Mouse (Mus musculus) midbrain, embryonic 15.5 days (tissue): Measurements from ENCODE around the gene Krt20. TPM values are rescaled to one million over a fixed set of nuclear protein-coding genes. Genes with fewer than 3 reads are reported as not detected.

Experiments
- ATAC-seq: fragments of 200-750 bp; cut with Nextera tagmentation; replicated peaks from 2 replicates; pipeline ENCODE4 v1.8.0; 2017; ENCODE audit warnings: moderate TSS enrichment
- H3K27ac ChIP-seq: fragments of 300-500 bp; sonication (generic); 2 replicates; pipeline ENCODE4 v1.5.1; 2015; ENCODE audit warnings: mild to moderate bottlenecking, inconsistent platforms
- H3K27me3 ChIP-seq: fragments of 300-500 bp; sonication (generic); replicated peaks from 2 replicates; pipeline ENCODE4 v1.6.1; 2015; ENCODE audit warnings: inconsistent platforms
- H3K36me3 ChIP-seq: fragments of 300-500 bp; sonication (generic); replicated peaks from 2 replicates; pipeline ENCODE4 v1.6.1; 2015; ENCODE audit warnings: inconsistent platforms
- H3K4me1 ChIP-seq: fragments of 300-500 bp; sonication (generic); 2 replicates; pipeline ENCODE4 v1.6.1; 2015; ENCODE audit warnings: inconsistent platforms
- H3K4me2 ChIP-seq: fragments of 300-500 bp; sonication (generic); 2 replicates; pipeline ENCODE4 v1.6.1; 2015; ENCODE audit warnings: inconsistent platforms, mild to moderate bottlenecking, moderate library complexity
- H3K4me3 ChIP-seq: fragments of 300-500 bp; sonication (generic); 2 replicates; pipeline ENCODE4 v1.5.1; 2015; ENCODE audit warnings: mild to moderate bottlenecking, inconsistent platforms
- H3K9ac ChIP-seq: fragments of 300-500 bp; sonication (generic); 2 replicates; pipeline ENCODE4 v1.6.1; 2015; ENCODE audit warnings: mild to moderate bottlenecking, inconsistent platforms
- H3K9me3 ChIP-seq: fragments of 300-500 bp; sonication (generic); 2 replicates; pipeline ENCODE4 v1.6.1; 2016; ENCODE audit warnings: inconsistent platforms
- WGBS: fragments of 180-500 bp; shearing (Covaris S2); methylation state at CpG from one replicate; pipeline ENCODE4 v1.1.7; 2015; ENCODE audit warnings: mixed read lengths; 5-methylcytosine and 5-hydroxymethylcytosine counted together
- polyA plus RNA-seq: library from polyadenylated mRNA; unstranded; fragments of >200 nt; fragmentation: Nextera tagmentation; extraction: Ambion mirVana; gene quantifications from 2 replicates; pipeline ENCODE4 v1.2.1, GENCODE M21; 2015

Gene Krt20
- polyA plus RNA-seq, result 0.19 and 0.20 TPM in 2 replicates

- H3K9me3 ChIP-seq, result no peaks in the 10 kb centered on the region
- no peak within 1 kb of the TSS for H3K27ac ChIP-seq
- H3K4me1 ChIP-seq, result no peaks in the 10 kb centered on the region
- H3K9ac ChIP-seq, result no peak within 1 kb of the TSS
- H3K4me3 ChIP-seq, result no peak within 1 kb of the TSS
- no peak for ATAC-seq
- no peaks in the 10 kb centered on the region for H3K27me3 ChIP-seq
- 68% methylated on average over 10 of the region's 10 CpGs for WGBS
- no peak within 1 kb of the TSS for H3K4me2 ChIP-seq
- no peaks in the 10 kb centered on the region for H3K36me3 ChIP-seq
These were observed at the start of gene Krt20 for GRCm38 (mm10) chr11:99437972-99438371. TSS of gene Krt20 (minus strand) at chr11:99438150.

- no peak overlapping the region for H3K4me3 ChIP-seq
- no peak overlapping the region for H3K27ac ChIP-seq
- H3K9ac ChIP-seq, result no peak overlapping the region
- 87% methylated on average over 3 of the region's 3 CpGs for WGBS
- H3K36me3 ChIP-seq, result no peaks in the 10 kb centered on the region
- no peaks in the 10 kb centered on the region for H3K27me3 ChIP-seq
- no peaks in the 10 kb centered on the region for H3K9me3 ChIP-seq
- H3K4me1 ChIP-seq, result no peaks in the 10 kb centered on the region
- no peak for ATAC-seq
- no peak overlapping the region for H3K4me2 ChIP-seq
These were observed 37.0 kb upstream of the Krt20 start for GRCm38 (mm10) chr11:99474981-99475380.

- Histone ChIP-seq H3K27ac (no peak overlapping the region), H3K9ac (no peak overlapping the region), H3K9me3 (no peaks in the 10 kb centered on the region), H3K27me3 (no peaks in the 10 kb centered on the region), H3K4me3 (no peak overlapping the region), H3K4me2 (no peak overlapping the region), H3K36me3 (no peaks in the 10 kb centered on the region), H3K4me1 (no peaks in the 10 kb centered on the region)
- 70% methylated on average over 6 of the region's 6 CpGs for WGBS
- ATAC-seq, result no peak
These were observed 35.5 kb upstream of the Krt20 start for GRCm38 (mm10) chr11:99473433-99473832.

- Histone ChIP-seq H3K9me3 (no peaks in the 10 kb centered on the region), H3K27me3 (no peaks in the 10 kb centered on the region), H3K4me1 (no peaks in the 10 kb centered on the region), H3K4me3 (no peak overlapping the region), H3K36me3 (no peaks in the 10 kb centered on the region), H3K9ac (no peak overlapping the region), H3K4me2 (no peak overlapping the region), H3K27ac (no peak overlapping the region)
- WGBS, result 85% methylated on average over 4 of the region's 4 CpGs
- ATAC-seq, result no peak
These were observed 34.5 kb upstream of the Krt20 start for GRCm38 (mm10) chr11:99472405-99472804.

GRCm38 (mm10) chr11:99471946-99472345, 34.0 kb upstream of the Krt20 start:
- Histone ChIP-seq H3K9ac (no peak overlapping the region), H3K4me3 (no peak overlapping the region), H3K4me1 (no peaks in the 10 kb centered on the region), H3K27me3 (no peaks in the 10 kb centered on the region), H3K9me3 (no peaks in the 10 kb centered on the region), H3K36me3 (no peaks in the 10 kb centered on the region), H3K27ac (no peak overlapping the region), H3K4me2 (no peak overlapping the region)
- WGBS, result 95% methylated on average over 6 of the region's 6 CpGs
- ATAC-seq, result no peak

GRCm38 (mm10) chr11:99469228-99469627, 31.3 kb upstream of the Krt20 start:
- Histone ChIP-seq H3K4me2 (no peak overlapping the region), H3K36me3 (no peaks in the 10 kb centered on the region), H3K4me1 (0 out of 2 replicates have a peak, but pooled peaks cover 5% of the 10 kb centered on the region), H3K9ac (no peak overlapping the region), H3K27ac (no peak overlapping the region), H3K27me3 (no peaks in the 10 kb centered on the region), H3K4me3 (no peak overlapping the region), H3K9me3 (no peaks in the 10 kb centered on the region)
- ATAC-seq, result no peak
- 85% methylated on average over 4 of the region's 4 CpGs for WGBS

- Histone ChIP-seq H3K4me2 (no peak overlapping the region), H3K36me3 (no peaks in the 10 kb centered on the region), H3K4me3 (no peak overlapping the region), H3K9ac (no peak overlapping the region), H3K27ac (no peak overlapping the region), H3K27me3 (peaks cover 5% of the 10 kb centered on the region; the same call in 1 of the 2 replicates), H3K4me1 (0 out of 2 replicates have a peak, but pooled peaks cover 5% of the 10 kb centered on the region), H3K9me3 (no peaks in the 10 kb centered on the region)
- 91% methylated on average over 11 of the region's 11 CpGs for WGBS
- ATAC-seq, result no peak
These were observed 30.6 kb upstream of the Krt20 start for GRCm38 (mm10) chr11:99468566-99468965.

- WGBS, result 47% methylated on average over 7 of the region's 7 CpGs
- Histone ChIP-seq H3K4me3 (no peak overlapping the region), H3K4me2 (no peak overlapping the region), H3K4me1 (0 out of 2 replicates have a peak, but pooled peaks cover 5% of the 10 kb centered on the region), H3K36me3 (no peaks in the 10 kb centered on the region), H3K9me3 (no peaks in the 10 kb centered on the region), H3K9ac (no peak overlapping the region), H3K27me3 (peaks cover 5% of the 10 kb centered on the region; the same call in 1 of the 2 replicates), H3K27ac (no peak overlapping the region)
- no peak for ATAC-seq
These were observed 28.4 kb upstream of the Krt20 start for GRCm38 (mm10) chr11:99466316-99466715.

GRCm38 (mm10) chr11:99464836-99465235, 26.9 kb upstream of the Krt20 start:
- no peak for ATAC-seq
- no peaks in the 10 kb centered on the region for H3K36me3 ChIP-seq
- WGBS, result 7% methylated on average over 5 of the region's 5 CpGs

GRCm38 (mm10) chr11:99463155-99463554, 25.2 kb upstream of the Krt20 start:
- H3K9me3 ChIP-seq, result no peaks in the 10 kb centered on the region
- no peak overlapping the region for H3K9ac ChIP-seq
- H3K36me3 ChIP-seq, result no peaks in the 10 kb centered on the region
- no peak for ATAC-seq
- no peak overlapping the region for H3K4me2 ChIP-seq
- no peak overlapping the region for H3K27ac ChIP-seq
- H3K27me3 ChIP-seq, result peaks cover 5% of the 10 kb centered on the region; the same call in 1 of the 2 replicates
- H3K4me3 ChIP-seq, result no peak overlapping the region
- 11% methylated on average over 8 of the region's 8 CpGs for WGBS
- 0 out of 2 replicates have a peak, but pooled peaks cover 5% of the 10 kb centered on the region for H3K4me1 ChIP-seq

More at GRCm38 (mm10) chr11:99464836-99465235, 26.9 kb upstream of the Krt20 start:
- Histone ChIP-seq H3K4me1 (0 out of 2 replicates have a peak, but pooled peaks cover 5% of the 10 kb centered on the region), H3K9ac (no peak overlapping the region), H3K9me3 (no peaks in the 10 kb centered on the region), H3K4me3 (no peak overlapping the region), H3K27ac (no peak overlapping the region), H3K27me3 (peaks cover 5% of the 10 kb centered on the region; the same call in 1 of the 2 replicates), H3K4me2 (no peak overlapping the region)

GRCm38 (mm10) chr11:99461736-99462135, 23.8 kb upstream of the Krt20 start:
- ATAC-seq, result no peak
- Histone ChIP-seq H3K4me1 (0 out of 2 replicates have a peak, but pooled peaks cover 5% of the 10 kb centered on the region), H3K27me3 (peaks cover 5% of the 10 kb centered on the region; the same call in 1 of the 2 replicates), H3K27ac (no peak overlapping the region), H3K9me3 (no peaks in the 10 kb centered on the region), H3K4me2 (no peak overlapping the region), H3K36me3 (no peaks in the 10 kb centered on the region), H3K4me3 (no peak overlapping the region), H3K9ac (no peak overlapping the region)
- WGBS, result 66% methylated on average over 7 of the region's 7 CpGs

- Histone ChIP-seq H3K36me3 (no peaks in the 10 kb centered on the region), H3K9me3 (no peaks in the 10 kb centered on the region), H3K4me2 (no peak overlapping the region), H3K4me1 (no peaks in the 10 kb centered on the region), H3K9ac (no peak overlapping the region), H3K4me3 (no peak overlapping the region), H3K27me3 (peaks cover 4% of the 10 kb centered on the region; the same call in 1 of the 2 replicates), H3K27ac (no peak overlapping the region)
- WGBS, result 73% methylated on average over 7 of the region's 7 CpGs
- no peak for ATAC-seq
These were observed 20.9 kb upstream of the Krt20 start for GRCm38 (mm10) chr11:99458887-99459286.

- no peaks in the 10 kb centered on the region for H3K4me1 ChIP-seq
- H3K9ac ChIP-seq, result no peak overlapping the region
- H3K9me3 ChIP-seq, result no peaks in the 10 kb centered on the region
- H3K36me3 ChIP-seq, result no peaks in the 10 kb centered on the region
- 72% methylated on average over 10 of the region's 10 CpGs for WGBS
- no peak overlapping the region for H3K4me3 ChIP-seq
- H3K27me3 ChIP-seq, result no peaks in the 10 kb centered on the region
- ATAC-seq, result no peak
- no peak overlapping the region for H3K27ac ChIP-seq
- no peak overlapping the region for H3K4me2 ChIP-seq
These were observed 16.8 kb upstream of the Krt20 start for GRCm38 (mm10) chr11:99454759-99455158.
